Mouse (Mus musculus) heart, adult 8-10 months (tissue): ENCODE data around the gene Cd24a. TPM values are rescaled to one million over a fixed set of nuclear protein-coding genes. Genes with fewer than 3 reads are reported as not detected.
A peak's percentile ranks its signal among the peaks of the same experiment; 100 is the strongest.

Experiments
- DNase-seq: peaks from one replicate; pipeline ENCODE4 v3.0.0; 2022; ENCODE audit warnings: low spot score
- total RNA-seq, 4 experiments: library from RNA; stranded (reverse); gene quantifications; 2 replicates each; pipeline ENCODE4 v1.2.4; 2022

Cd24a gene
- 10 to 100 TPM in 1 of 4 experiments, 1 to 10 TPM in 3; 2.2 to 12.2 (median 3.4) TPM for total RNA-seq

DNA sequence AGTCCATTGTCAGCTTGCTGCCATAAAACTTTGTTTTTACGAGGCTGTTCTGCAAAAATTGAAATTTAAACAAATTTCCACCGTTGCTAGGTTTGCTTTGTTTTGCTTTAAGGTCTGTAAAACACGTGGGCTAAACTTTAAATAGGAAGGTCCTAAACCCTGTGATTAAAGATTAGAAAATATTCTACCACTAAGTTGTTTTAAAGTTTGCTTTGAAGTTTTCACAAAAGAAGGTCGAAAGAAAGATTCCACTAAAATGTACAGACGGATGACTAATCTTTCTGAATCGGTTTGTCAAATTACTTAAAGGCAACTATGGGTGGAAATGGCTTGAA is at the start of gene Cd24a:
TSS of gene Cd24a (plus strand) at position 288 of the 335 bp plus-strand sequence.
- no peak for DNase-seq

DNA sequence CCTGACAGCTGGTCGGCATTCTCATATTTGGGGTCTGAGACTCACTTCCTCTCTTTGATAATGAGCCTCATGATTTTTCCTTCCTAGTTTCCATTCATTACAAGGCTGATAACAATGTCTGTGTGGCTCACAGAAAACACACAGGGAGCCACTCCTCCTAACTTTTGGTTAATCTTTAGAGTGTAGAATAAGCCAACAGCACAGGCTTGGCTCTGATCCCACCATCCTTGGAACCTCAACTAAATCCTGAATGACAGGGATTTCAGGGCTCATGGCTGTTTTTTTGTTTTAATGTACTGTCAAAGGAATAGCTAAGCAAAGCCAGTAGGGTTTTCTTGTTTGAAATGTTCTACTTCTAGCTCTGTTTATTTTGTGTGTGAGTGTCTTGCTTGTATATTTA is 43.7 kb upstream of the Cd24a start:
- no peak for DNase-seq

DNA sequence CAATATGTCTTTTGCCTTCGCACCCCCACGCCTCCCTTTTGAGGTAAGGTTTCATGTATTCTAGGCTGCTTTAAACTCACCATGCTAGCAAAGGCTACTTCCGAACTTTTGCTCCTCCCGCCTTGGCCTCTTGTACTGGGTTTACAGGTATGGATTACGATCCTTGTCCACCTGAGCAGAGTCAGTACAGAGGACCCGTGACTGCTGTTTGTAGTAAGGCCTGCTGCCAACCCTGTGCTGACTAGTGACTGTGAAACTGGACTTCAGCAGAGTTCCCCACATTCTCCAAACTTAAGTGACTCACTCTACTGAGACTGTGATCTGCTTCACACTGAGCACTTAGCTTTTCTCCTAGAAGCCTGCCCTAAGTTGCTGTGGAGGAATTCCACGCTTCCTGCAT is 40.4 kb upstream of the Cd24a start:
- no peak for DNase-seq

DNA sequence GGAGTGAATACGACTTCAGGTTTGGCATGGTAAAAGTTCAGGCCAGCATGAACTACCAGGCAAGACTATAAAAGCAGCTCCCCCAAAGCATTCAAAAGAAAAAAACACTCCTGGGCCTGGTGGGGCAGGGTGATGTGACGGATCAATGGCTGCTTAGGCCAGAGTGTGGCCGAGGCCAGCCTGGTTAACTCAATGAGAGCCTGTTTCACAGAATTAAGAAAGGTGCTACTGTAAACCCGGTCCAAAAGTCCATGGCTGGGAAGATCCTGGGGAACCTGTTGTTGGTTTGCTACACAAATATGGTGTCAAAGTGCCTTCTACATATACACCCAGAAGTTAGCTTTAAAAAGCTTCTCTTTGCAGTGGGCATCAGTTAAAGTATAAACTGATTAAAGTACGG is 39.3 kb upstream of the Cd24a start:
- DNase-seq = no peak

DNA sequence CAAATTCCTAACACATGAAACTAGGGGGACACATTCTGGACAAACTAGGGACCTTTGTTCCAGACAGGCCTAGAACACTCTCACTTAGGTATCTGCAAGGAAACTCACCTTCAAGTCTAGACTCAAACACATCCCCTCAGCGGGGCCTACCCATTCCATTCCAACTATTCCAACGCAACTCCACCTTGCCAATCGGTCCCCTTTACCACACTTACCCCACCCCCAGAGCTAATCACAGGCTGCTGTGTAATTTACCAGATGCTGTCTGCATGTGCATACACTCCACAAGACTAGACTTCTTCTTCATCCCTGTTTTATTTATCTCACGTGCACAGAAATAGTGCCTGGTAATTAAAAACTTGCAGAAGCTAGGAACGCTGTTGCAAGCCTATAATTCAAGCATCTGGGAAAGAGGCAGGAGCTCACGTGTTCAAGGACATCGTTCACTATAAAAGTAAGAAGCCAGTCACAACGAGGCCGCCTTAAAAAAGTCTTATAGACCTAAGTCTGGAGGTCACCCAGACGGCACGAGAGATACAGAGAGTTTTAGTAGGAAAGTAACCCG is 38.3 kb upstream of the Cd24a start:
- peak; percentile 11 for DNase-seq

DNA sequence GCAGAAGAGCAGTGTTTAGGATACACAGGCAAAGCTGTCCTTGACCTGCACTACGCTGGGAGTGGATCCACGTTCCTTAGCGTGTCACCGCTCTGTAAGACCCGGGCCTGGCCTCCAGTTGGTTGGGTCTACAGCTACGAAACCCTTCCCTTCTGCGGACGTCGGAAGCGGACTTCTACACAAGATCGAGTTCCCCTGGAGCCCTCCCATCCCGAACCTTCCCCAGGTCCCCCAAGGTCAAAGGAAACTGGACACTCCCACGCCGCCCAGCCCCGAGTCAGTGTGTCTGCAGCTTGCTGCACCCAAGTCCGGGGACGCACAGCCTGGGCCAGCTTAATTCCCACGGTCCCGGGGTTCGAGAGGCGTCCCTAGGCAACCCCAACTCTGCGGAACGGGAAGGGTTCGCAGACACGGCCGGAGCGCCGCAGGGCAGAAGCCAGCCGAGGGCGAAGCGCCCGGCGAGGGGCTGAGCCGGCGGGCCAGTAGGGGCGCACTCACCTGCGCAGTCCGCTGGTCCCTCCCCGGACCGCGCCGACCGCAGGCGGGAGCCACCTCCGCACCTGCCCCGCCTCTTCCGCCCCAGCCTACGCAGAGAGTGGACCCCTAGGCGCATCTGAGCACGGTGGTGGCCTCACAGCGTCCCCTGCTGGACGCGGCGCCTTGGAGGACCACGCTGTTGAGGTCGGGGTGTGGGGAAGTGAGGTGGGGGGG is 37.5 kb upstream of the Cd24a start, which contains the start of gene 1700021F05Rik:
TSS of gene 1700021F05Rik (minus strand) at position 553 of the 711 bp plus-strand sequence.
- DNase-seq = peak; percentile 94

DNA sequence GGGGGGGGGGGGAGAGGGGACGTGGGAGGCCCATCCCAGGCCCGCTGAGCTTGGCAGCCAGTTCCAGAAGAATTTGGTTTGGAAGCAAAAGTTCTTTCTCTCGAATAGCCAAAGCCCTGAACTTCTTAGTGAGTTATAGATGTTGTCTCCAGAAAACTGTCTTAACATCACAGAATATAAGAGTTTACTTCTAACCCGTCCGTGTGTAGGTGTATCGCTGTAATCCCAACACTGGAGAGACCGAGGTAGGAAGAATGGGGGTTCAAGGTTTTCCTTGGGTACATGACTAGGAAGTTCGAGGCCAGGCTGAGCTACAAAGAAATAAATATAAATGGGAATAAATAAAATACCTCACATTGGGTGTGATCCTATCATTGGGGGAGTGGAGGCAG is 36.9 kb upstream of the Cd24a start:
- no peak for DNase-seq

DNA sequence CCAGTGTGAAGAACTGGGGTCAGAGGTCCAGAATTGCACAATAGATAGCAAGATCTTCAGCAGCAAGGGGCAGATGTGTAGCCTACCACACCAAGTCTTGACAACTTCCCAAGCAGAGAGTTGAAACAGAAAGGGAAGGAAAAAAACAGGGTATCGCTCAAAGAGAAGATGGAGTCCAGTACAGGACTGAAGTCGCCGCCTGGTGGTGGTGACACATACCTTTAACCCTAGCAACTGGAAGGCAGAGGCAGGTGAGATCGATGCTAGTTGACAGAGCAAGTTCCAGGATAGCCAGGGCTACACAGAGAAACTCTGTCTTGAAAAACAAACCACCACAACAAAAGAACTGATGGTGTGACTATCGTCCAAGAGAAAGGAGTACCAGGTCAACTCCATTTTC is 28.7 kb upstream of the Cd24a start:
- no peak for DNase-seq

DNA sequence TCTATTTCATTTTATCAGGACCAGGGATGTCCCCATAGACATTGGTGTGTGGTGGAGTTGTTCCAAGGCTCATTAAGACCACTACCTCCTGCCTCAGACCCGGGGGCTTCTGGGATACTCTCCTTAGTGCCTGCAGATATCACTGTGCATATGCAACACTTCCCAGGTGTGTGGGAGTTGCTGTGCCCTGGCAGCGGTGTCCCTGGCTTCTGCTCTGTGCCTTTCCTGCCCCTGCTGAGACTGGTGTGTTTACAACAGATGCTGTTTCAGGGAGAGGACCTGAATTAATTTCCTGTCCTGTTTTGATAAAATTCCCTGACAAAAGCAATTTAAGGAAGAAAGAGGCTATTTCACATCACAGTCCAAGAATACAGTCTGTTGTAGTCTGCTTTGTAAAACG is 27.2 kb upstream of the Cd24a start:
- no peak for DNase-seq

DNA sequence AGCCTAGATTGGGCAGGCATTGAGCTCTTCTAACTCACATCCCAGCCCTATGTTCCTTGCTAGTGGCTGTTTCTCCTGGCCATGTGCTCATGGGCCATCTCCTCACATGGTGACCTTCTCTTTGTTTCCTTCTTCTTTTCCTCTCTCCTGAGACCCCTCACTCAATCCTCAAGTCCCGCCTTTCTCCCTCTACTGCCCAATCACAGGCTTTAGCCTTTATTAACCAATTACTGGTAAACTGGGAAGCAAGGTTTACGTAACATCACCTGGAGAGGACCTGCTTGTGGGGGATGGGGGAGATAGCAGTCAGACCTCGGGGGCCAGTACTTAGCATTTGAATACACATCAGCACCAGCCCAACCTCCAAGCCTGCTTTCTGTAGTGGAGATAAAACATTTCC is 26.7 kb upstream of the Cd24a start:
- no peak for DNase-seq

DNA sequence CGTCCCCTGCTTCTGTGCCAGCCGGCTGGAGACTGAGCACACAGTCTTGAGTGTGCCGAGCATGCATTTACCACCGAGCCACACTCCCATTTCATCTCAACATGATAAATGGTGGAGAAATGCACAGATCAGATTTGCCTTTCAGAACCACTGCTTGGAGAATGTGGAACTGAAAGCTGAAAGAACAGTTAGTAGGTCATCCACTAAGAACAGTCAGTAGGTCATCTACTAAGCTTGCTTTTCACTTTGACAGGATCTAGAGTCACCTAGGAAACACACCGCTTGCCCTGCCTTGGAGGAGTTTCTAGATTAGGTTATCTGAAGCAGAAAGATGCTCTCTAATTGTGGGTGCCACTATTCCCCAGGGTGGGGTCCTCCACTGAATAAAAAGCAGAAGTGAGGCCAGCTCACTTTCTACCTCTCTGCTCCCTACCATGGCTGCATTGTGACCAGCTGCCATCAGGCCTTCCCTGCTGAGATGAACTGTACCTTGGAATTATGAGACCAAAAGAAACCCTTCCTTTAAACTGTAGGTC is 20.4 kb upstream of the Cd24a start:
- no peak for DNase-seq

DNA sequence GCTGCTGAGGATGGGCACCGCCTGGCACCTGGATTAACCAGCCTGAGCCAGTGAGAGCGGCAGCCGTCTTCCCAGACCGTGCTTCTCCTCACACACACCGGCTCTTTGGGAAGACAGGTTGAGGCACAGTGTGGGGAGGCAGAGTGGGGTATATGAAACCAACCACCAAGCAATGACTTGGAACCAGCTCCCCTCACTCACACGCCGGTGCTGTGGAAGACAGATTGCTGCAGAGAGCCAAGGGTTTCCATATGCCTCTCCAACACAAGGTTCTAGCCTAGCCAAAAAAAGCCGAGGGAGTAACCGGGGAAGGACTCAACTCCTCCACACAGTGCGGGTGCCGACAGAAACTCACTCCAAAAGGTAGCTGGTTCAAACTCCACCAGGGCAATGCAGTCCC is 18.8 kb upstream of the Cd24a start:
- DNase-seq = no peak

DNA sequence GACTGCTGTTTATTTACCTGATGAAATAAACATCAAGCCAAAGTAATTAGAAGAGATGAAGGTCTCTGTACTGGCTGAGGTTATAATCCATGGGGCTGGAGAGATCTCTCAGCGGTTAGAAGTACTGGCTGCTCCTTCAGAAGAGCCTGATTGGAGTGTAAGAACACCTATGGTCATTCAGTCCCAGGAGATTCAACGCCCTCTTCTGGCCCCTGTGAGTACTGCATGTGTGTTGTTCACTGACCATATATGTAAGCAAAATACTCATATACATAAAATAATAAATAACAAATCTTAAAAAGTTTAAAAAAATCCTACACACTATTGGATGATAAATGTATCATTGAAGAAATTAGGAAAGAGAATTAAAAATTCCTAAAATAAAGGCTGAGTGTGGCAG is 17.3 kb upstream of the Cd24a start:
- DNase-seq = no peak

DNA sequence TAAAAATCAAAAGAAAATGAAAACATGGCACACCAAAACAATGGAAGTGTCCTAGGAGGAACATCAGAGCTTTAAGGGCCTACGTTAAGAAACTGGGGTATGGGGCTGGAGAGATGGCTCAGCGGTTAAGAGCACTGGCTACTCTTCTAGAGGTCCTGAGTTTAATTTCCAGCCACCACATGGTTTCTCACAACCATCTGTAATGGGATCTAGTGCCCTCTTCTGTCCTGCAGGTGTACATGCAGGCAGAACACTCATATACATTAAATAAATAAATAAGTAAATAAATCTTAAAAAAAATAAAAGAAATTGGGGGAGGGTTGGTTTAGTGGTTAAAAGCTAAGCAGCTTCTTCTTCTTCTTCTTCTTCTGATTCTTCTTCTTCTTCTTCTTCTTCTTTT is 16.8 kb upstream of the Cd24a start:
- no peak for DNase-seq

DNA sequence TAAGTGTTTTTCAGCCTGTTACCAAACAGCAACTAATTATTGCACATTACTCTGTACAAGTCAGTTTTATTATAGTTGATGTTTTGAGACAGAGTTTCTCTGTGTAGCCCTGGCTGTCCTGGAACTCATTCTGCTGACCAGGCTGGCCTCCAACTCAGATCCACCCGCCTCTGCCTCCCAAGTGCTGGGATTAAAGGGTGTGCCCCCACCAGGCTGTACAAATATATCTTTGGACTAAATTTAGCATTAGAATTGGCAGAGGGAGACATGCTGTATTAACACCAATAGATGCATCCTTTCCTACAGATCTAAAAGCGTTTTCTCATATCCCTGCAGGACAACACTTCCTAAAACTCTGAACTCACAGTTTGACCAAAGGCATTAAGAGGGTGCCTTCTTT is 3.7 kb upstream of the Cd24a start:
- no peak for DNase-seq

DNA sequence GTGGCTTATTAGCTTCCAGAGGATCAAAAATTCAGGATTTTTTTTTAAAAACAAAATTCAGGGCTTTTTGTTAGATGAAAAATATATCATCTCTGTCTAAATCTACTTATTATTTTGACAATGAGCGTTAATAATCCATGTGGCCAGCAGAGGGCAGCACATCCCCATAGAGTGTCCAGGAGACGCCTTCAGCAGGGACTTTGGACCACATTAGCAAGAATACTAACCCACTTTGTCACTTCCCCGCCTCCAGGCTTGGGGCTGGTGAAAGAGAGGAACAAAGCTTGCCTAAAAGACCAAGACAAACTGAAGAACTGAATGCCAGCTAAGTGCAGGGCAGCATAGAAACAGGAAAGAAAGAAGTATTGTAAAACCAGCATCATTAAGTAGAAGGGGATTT is 3.1 kb upstream of the Cd24a start:
- DNase-seq = peak; percentile 68

DNA sequence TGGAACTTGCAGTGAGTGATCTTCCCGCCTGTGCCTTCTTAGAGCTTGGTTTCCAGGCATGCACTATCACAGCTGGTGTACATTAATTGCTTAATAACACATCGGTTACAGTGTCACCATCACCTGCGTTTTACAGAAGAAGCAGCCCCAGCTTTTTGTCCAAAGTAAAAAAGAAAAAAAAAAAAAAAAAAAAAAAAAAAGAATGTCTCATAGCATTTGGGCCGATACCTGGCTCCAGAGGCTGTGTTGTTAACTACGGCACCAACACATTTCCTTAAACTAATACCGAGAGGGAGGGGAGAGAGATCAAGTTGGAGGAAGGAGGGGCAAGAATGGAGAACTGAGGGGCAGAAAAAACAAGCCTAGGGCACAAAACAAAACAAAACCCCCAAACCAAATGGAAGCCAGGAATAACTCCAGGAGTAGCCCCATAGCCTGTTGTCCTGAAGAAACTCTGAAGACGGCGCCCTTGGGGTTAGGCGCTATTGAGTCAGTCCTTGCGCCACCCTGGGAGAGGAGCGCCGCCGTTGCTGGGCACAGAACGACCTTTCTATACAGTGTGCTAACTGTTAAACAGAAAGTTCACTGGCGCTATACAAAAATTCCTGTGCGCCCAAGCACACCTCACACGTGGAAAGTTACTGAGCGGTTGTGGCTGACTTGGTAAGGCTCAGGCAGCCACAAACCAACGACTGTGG is 636 bp upstream of the Cd24a start:
- DNase-seq = no peak

DNA sequence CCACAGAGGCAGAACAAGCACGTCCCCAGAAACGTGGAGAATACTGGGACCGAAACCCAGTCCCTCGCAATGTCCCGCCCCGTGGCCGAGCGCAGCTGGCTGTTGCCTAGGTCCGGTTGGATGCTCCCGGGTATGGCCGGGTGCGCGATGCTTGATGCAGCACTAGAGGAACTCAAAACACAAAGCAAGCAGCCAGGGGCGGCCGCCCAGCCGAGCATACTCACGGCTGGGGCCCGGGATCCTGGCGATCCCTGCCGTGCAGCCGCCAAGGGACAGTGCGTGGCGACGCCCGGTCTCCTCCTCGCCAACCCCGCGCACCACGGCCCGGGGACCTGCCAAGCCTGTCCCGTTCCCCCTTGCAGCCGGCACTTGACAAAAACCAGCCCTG is 276 bp downstream of the Cd24a start:
- no peak for DNase-seq

DNA sequence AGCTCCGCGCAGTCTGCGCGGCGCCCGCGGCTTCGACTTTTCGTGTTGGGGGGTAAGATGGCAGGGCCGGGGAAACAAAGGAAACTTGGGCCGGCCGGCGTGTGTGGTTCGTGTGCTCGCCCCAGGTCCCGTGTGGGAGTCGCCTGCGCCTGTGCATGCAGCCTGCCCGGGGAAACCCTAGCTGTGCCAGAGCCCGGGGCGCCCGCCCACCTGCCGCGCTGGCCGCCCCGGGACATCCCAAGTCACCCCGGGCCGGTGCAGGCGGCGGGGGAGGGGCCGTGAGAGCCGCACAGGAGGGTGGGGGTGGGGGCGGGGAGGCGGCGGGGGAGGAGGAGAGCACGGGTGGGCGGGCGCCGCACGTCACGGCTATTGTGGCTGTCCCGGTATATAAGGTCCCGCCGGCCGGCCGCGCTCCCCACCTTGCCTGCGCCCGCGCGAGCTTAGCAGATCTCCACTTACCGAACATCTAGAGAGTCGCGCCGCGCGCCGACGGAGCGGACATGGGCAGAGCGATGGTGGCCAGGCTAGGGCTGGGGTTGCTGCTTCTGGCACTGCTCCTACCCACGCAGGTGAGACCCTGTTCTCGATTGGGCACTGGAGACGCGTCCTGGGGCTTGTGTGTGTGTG is 783 bp downstream of the Cd24a start:
- DNase-seq = no peak

DNA sequence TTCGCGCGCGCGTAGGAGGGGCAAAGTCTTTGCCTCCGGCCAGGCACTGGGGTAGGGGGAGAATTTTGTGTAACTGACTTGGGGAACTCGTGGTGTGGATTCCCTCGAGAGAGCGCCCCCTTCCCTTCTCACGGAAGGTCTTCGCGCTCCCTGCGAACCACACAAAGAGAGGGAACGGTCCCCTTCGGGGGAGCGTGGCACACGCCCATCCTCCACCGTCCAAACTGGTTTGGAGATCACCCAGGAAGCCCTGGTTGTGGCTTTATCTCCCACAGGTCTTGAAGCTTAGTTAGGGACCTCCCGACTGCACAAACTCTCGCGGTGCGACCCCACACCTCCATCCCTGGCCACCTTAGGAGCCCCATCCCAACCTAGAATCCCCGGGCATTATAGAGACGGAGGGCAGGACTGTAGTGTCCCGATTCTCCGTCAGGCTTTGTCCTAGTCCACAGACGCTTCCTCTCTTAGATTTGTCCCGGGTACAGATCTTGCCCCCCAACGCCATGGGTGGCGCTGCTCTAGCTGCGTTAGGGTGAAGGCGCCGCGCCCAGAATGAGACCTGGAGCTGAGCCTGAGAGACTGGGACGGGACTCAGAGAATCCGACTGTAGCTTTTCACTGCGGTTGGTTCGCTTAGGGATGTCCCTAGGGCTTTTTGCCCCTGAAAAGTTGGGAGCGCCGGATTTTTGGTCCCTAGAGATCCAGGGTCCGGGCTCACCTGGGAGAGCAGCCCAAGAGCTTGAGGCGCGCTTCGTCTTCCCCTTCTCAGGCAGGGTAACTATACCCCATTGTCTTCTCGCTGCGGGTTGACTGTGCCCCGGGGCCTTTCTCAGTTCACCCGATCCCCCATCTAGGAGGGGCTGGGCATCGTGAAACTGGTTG is 1.5 kb downstream of the Cd24a start:
- DNase-seq = no peak

DNA sequence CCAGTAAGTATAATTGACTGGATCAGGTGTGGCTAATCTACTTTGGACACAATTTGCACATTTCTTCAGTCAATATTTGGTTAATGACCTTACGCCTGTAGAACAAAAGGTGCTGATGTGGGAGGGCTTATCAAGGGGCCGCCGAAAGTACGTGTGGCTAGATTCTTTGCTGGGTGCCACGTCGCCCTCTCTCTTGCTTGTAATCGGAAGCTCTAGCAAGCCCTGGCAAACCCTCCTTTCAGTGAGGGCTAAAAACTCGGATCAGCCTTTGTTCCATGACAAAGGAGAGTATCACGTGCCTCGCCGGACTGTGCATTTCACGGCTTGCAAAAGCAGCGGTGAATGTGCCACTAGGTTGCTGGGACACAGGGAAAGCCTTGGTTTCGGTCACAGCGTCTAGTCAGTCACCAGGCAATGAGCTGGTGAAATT is 2.6 kb downstream of the Cd24a start:
- DNase-seq = no peak
